Mouse (Mus musculus) testis, postnatal 10 days (tissue): ENCODE results near the gene Zc3h14.

Source experiments
- DNase-seq: peaks from one replicate; pipeline ENCODE4 v3.0.0; 2021; ENCODE audit warnings: low spot score

Zc3h14 gene

DNA sequence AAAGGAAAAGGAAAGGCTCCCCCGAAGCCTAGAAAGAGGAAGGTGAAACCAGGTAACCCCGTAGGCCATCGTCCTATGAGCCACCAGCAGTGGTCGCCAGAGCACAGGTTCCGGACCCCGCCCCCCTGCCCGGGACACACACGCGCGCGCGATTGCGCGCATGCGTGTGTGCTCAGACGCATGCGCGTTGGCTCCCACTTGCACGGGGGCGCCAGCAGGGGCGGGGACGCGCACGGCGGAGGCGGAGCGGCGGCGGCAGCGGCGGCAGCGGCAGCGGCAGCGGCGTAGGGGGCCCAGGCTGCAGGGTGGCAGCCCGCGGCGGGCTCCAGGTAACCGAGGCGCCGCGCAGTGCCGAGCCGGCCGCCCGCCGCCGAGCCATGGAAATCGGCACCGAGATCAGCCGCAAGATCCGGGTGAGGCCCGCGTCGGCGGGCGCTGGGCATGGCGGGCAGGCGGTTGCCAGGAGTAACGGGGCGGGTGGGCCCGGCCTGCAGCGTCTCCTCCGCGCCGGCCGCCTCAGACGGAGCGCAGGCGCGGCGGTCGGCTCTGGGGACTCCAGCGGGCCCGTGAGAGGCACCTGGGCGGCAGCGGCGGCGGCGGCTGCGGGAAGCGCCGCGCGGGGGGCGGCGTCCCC is at the start of gene Zc3h14:
Zc3h14 (plus strand) TSS at position 219 of the 634 bp plus-strand sequence.
- peak; percentile 98 for DNase-seq

GRCm38 (mm10) chr12:98697202-98697601 is 49.6 kb upstream of the Zc3h14 start:
- no peak for DNase-seq

- no peak for DNase-seq
Measured at GRCm38 (mm10) chr12:98701564-98701963, 45.2 kb upstream of the Zc3h14 start.

GRCm38 (mm10) chr12:98703554-98703953 is 43.2 kb upstream of the Zc3h14 start:
- no peak for DNase-seq

DNA sequence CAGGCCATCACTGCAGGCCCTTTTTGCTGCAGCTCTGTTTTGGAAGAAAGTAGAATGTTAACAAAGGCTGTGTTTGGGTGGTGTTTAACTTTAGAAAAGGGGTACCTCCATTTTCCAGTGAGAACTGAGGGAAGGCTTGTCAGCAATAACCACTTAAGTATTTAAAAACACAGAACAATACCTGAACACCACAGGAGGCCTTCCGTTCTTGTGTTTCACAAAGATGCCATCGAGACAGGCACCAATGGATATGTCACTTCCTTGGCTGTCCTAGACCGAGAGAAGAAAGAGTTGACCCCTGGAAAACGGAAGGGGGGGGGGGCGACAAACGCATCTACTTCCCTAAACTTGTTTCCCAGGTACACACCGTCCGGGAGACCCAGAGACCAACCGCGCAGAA is 42.8 kb upstream of the Zc3h14 start:
- DNase-seq, result no peak

GRCm38 (mm10) chr12:98712819-98713218 is 33.9 kb upstream of the Zc3h14 start:
- no peak for DNase-seq

- DNase-seq, result no peak
Measured at GRCm38 (mm10) chr12:98713621-98714103, 33.1 kb upstream of the Zc3h14 start.

- DNase-seq, result no peak
Measured at GRCm38 (mm10) chr12:98714757-98715156, 32.0 kb upstream of the Zc3h14 start.

- no peak for DNase-seq
Measured at GRCm38 (mm10) chr12:98716142-98716541, 30.6 kb upstream of the Zc3h14 start.

DNA sequence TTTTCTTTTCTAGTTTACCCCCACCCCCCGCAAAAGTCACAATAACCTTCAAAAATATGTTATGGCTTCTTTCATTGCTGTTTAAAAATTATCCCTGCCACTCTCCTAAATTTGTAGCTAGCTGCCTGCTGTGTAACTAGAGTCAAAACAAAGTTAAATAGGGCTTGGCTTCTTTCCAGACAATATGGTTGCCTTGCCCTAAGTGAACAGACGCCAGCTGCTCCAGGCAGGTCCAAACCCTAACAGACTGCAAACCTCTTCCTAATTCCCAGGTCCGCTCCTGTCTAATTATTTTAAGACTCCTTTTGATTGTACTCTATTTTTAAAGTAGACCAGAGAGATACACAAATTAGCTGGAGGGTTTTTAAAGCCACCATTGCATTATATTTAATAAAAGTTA is 26.1 kb upstream of the Zc3h14 start:
- DNase-seq, result no peak

DNA sequence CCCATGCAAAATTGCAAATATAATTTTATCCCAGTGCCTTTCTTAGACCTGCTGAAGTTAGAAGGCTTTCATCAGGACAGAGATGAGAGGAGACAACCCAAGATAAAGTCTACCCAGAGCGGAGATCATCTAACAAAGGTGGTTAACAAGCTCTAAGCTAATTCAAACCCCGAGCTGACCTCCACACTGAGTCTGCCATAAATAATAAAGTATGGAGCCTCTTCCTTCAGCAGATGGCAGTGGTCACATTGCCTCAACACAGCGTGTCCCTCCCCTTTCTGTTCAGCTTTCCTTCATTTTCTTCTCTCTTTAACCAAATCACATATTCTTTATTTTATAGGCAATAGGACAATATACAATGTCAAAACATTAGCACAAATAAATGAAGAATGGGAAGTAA is 25.7 kb upstream of the Zc3h14 start:
- DNase-seq, result no peak

DNA sequence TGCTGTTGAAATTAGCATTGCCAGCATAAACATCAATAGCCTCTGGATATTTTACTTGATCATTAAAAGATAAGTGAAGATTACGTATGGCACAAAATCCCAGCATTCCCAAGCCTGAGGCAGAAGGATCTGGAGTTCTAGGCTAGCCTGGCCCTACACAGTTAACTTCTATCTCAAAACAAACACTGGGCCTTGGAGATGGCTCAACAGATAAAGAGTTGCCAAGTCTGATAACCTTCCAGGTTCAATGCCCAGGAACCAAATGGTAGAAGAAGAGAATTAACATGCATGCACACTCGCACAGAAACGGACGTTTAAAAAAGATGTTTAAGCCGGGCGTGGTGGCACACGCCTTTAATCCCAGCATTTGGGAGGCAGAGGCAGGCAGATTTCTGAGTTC is 22.5 kb upstream of the Zc3h14 start:
- no peak for DNase-seq

- DNase-seq, result no peak
Measured at GRCm38 (mm10) chr12:98724976-98725375, 21.8 kb upstream of the Zc3h14 start.

GRCm38 (mm10) chr12:98726078-98726477 is 20.7 kb upstream of the Zc3h14 start:
- DNase-seq, result no peak

DNA sequence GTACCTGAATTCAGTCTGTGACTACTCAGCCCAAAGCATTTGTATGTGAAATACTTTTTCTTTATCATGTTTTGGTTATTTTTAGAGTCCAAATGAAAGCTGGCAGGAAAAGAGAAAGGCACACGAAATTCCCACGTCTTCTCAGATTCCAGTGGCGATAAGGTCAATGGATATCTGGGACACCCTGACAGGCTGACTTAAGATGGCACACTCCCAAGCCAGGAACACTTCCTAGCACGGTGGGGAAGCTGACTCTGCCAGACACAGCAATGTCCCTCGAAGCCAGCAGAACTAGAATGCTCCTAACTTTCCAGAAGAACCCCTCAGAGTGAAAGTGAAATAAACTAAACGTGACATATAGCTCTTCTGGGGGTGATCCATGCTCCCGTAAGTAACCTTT is 19.6 kb upstream of the Zc3h14 start:
- DNase-seq, result no peak

- DNase-seq, result no peak
Measured at GRCm38 (mm10) chr12:98730682-98731081, 16.1 kb upstream of the Zc3h14 start.

DNA sequence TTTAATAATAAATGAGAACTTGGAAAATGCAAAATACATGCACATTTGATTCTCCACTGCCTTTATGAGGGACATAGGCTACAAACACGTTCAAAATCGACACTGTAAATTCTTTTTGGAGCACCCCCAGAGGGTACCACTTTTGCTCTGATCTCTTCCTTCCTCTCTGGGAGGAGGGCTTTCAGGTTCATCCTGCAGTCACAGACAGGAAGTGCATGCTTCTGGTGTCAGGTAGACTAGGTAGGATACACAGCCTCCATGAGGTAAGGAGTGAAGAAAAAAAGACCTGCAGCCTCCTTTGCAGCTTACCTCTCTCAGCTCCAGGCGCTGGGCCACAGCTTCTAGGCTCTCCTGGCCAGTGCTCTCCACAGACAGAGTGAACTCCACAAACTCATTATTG is 13.6 kb upstream of the Zc3h14 start:
- DNase-seq, result no peak

GRCm38 (mm10) chr12:98733776-98734175 is 13.0 kb upstream of the Zc3h14 start:
- DNase-seq, result no peak

- DNase-seq, result peak; percentile 89
Measured at GRCm38 (mm10) chr12:98734246-98734879, 12.4 kb upstream of the Zc3h14 start.

DNA sequence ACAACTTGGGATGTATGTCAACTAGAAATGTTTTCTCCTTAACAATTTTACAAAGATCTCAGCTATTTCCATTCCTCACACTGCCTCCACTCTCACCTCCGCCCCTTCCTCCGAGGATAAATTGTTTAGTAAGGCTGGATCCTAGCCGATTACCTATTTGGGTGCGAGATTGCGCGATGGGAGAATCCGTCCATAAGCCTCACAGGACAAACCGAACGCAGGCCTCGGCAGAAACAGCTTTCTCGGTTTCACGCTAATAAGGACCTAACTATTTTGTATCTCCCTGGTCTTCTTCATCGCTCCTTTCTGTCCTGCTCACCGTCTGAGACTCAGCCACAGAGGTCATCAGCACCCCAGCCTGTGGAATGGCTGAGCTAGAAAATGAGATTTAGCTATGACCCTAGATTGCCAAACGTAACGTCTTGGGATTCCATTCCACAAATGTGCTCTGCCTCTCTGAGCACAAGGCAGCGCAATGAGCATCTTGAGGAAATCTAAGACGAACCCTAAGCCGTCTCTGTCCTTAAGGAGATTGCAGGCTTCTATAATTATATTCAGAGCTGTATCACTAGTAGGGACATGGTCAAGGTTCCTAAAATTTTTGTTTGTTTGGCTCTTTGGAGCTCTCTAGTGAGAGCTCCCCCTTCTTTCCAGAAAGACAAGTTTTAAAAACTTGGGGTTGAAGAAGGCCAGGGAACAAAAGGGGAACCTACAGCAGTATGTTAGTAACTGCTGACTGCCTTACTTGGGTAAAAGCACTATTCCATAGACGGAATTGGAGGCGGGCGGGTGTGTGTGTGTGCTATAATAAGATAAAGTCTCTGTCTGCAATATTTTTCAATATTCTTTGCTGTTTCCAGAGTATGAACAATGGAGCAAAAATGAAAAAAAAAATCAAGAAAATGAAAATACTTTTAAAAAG is 11.6 kb upstream of the Zc3h14 start:
- DNase-seq, result no peak

- peak; percentile 85 for DNase-seq
Measured at GRCm38 (mm10) chr12:98736951-98737800, 9.6 kb upstream of the Zc3h14 start, which contains the start of gene Ptpn21. Ptpn21 (minus strand) TSS chr12:98737405.
